Mouse (Mus musculus) small intestine, adult 2 months (tissue): ENCODE results near the gene Pm20d2.

ENCODE experiments used
- CTCF ChIP-seq: fragments of 200-500 bp; IDR thresholded peaks from 2 replicates; pipeline ENCODE4 v1.5.1; 2012; ENCODE audit warnings: low read depth, mild to moderate bottlenecking, control low read depth, inconsistent platforms, low read length, moderate library complexity, mixed read lengths; ENCODE audit not compliant: insufficient replicate concordance, insufficient read length; ENCODE audit errors: extremely low read depth
- POLR2A ChIP-seq: fragments of 200-500 bp; IDR thresholded peaks from 2 replicates; pipeline ENCODE4 v1.6.1; 2012; ENCODE audit warnings: low read depth, mild to moderate bottlenecking, control low read depth, inconsistent platforms, low read length, moderate library complexity

GRCm38 (mm10) chr4:33208881-33209841 is 19.6 kb upstream of the Pm20d2 start, which contains the start of gene Srsf12:
- TF ChIP-seq CTCF (no peak), POLR2A (no peak)
